Mouse (Mus musculus) cerebellum, adult 9-11 months (tissue): ENCODE results near the gene Olfr1390.
"Not testable (repeated sequence)": the region's sequence is repeated elsewhere in the genome, so short reads cannot be mapped to it uniquely, and the experiment has no call there.

Experiments used
- DNase-seq: peaks from one replicate; pipeline ENCODE4 v3.0.0; 2022

The Olfr1390 gene

DNA sequence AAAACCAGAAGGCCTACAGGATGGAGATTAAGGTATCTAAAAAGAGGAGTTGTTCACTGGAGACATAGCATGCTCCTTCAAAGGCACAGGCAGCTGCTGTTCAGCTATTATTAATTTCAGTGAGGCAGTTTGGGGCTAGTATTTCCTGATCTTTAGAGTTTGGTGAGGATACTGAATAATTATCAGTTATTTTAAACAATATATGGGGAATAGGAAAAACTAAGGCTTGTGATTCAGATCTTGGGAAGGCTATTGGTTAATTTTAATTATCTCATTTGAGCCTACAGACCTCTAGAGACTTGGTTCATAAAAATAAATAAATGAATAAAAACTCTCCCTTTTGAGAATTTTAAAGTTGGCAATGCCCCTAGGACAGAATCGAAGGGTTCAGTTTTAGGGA is at the start of gene Olfr1390:
TSS of gene Olfr1390 (plus strand) at position 301 of the 400 bp plus-strand sequence.
- no peak for DNase-seq

DNA sequence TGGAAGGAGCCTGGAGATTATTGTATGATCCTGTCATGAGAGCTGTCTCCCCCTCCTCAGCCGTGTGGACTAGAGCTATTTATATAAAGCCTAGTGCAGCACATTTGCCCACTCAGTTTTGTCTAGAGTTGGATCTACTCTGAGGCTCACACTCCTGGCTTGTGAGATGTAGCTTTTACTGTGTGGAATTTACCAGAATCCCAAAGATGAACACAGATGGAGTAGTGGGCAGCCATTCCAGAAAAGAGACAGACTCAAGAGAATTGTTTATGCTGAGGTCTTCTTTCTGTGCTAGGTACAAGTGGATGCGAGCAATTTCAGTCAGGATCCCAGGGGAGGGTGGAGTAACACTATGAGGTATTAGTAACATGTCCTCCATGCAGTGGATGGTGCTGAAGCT is 47.7 kb upstream of the Olfr1390 start:
- DNase-seq = no peak

DNA sequence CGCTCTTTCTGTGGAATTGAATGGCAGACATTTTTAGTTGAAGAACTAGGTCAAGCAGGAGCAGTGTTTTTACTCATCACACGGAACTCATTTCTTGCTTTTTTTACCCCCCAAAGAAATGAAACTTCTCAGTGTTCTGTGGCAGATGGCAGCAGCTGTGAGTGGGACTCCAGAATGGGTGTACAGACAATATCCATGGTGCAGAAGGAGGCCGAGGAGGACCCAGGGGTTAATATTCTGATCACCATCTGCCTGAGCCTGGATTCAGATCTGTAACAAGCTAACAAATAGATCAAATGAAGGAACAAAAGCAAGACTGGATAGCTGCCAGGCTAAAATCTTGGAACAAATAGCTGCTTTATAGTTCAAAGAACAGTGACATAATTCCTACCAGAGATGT is 42.2 kb upstream of the Olfr1390 start:
- no peak for DNase-seq

DNA sequence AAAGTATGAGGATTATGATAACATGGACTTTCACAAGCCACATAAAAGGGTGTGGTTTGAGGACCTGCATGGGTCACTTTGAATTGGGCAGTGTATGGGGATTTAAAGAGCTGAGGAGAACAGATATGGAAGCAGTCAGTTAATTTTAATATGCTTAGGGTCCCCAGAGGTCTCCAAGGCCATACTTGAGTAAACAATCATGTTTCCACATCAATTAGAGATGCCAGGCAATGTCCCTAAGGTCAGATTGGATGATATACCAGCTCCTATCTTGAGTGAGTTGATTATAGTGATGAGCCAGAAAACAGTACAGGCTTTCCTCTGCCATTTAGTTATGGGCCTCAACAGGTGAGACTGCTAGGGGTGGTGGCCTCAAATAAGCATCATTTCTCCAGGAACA is 30.5 kb upstream of the Olfr1390 start, which contains the start of gene Olfr10:
TSS of gene Olfr10 (plus strand) at position 301 of the 400 bp plus-strand sequence.
- DNase-seq = no peak

DNA sequence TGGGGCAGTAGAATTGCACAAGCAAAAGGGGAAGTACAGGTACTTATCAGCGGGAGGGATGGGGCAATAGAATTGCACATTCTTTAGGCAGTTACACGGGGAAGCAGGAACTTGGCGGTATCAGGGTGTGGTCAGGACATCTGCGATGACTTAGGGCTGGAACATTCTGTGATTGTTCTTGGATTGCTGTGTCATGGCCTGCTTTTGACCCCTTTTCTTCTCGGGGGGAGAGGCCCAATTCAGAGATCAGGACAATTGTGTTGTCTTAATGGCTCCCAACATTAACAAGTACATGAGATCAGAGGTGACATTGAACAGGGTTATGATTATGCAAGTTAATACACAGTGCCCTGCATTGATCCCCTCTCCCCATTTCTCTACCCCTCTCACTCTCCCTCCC is 26.4 kb upstream of the Olfr1390 start:
- not testable (repeated sequence) for DNase-seq

DNA sequence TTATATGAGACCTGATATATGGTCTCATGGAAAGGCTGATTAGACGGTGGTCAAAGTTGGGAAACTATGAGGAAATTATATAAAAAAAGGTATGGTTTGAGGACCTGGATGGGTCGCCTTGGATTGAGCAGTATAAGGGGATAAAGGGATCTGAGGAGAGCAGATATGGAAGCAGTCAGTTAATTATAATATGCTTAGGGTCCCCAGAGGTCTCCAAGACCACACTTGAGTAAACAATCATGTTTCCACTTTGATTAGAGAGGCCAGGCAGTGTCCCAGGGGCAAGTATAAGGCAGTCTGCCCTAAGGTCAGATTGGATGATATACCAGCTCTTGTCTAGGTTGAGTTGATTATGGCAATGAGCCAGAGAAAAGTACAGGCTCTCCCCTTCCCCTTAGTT is 12.5 kb upstream of the Olfr1390 start, which contains the start of gene Olfr1391:
TSS of gene Olfr1391 (plus strand) at position 301 of the 400 bp plus-strand sequence.
- no peak for DNase-seq

DNA sequence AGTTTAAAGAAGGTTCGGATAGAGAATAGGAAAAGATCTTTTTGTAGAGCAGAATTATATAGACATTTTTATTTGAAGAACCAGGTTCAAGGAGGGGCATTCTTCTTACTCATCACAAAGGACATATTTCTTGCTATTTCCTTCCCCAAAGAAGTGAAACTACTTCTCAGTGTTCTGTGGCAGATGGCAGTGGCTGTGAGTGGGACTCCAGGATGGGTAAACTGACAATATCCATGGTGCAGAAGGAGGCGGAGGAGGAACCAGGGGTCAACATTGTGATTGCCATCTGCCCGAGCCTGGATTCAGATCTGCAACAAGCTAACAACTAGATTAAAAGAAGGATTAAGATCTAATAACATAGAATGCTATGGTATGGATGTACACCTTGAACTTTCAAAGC is 8.3 kb upstream of the Olfr1390 start:
- DNase-seq = no peak

DNA sequence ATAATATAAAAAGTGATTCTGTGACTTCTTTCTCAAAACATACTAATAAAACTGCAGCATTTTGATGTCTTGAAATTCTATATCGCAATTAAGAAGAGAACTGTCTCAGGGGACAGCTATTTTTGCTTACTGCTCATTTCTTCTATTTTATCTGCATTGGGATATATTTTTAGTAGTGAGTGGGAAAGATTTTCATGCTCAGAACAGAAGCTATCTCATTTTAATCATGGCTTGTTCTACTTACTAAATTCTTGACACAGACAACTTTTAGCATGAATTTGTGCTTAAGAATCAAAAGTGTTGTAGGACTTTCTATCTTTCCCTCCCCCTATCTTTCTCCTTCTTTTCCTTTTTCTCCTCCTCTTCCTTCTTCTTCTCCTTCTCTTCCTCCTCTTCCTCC is 5.3 kb upstream of the Olfr1390 start:
- no peak for DNase-seq

DNA sequence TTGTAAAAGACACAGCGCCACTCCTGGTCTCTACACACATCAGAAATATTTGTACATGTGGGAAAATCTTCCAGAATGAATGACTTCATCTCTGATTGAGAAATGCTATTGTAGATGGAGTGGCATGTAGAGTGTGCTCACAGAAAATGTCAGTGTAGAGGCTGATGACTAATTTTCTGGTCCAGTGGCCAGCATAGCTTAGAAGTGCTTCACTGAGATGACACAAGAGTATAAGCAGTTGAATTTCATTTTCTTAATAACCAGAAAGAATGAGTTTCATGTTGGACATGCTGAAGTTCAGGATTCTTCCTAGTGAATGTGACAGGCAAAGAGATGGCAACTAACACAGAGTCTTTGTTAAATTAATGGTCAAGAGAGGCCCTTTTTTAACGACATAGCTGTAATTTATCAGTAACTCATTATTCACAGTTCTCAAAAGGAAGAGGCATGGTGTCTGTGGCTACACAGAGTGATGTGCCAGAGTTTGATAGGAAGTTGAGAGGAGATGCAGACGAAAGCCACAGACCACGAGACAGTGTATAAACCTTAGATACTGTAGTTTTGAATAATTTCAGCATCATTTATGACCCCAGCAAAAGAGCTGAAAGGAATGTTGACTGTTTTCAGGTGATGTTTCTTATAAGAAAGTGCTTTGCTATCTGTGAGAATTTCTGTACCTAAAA is 2.3 kb downstream of the Olfr1390 start:
- no peak for DNase-seq

DNA sequence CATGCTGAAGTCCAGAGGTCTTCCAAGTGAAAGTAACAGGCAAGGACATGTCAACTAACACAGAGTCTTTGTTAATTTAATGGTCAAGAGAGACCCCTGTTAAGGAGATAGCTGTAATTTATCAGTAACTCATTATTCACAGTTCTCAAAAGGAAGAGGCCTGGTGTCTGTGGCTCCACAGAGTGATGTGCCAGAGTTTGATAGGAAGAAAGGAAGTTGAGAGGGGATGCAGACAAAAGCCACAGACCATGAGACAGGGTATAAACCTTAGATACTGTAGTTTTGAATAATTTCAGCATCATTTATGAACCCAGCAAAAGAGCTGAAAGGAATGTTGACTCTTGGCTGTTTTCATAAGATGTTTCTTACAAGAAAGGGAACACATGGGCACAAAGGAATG is 48.1 kb downstream of the Olfr1390 start:
- no peak for DNase-seq

DNA sequence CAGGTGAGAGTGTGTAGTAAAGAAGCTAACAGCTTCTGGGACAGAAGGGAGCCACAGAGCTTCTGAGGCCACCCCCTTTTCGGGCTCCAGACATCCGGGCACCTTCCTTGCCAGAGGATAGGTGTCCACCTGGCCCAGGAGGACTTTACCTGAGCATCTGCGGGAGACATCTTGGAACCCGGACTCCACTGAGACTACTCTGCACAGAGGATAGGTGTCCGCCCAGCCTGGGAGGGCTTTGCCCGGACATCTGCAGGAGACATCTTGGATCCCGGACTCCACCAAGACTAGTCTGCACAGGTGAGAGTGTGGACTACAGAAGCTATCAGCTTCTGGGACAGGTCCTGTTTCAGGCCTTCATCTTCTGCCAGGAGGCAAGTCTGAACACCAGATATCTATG is 51.1 kb downstream of the Olfr1390 start:
- not testable (repeated sequence) for DNase-seq
